In the genomic region with DNA sequence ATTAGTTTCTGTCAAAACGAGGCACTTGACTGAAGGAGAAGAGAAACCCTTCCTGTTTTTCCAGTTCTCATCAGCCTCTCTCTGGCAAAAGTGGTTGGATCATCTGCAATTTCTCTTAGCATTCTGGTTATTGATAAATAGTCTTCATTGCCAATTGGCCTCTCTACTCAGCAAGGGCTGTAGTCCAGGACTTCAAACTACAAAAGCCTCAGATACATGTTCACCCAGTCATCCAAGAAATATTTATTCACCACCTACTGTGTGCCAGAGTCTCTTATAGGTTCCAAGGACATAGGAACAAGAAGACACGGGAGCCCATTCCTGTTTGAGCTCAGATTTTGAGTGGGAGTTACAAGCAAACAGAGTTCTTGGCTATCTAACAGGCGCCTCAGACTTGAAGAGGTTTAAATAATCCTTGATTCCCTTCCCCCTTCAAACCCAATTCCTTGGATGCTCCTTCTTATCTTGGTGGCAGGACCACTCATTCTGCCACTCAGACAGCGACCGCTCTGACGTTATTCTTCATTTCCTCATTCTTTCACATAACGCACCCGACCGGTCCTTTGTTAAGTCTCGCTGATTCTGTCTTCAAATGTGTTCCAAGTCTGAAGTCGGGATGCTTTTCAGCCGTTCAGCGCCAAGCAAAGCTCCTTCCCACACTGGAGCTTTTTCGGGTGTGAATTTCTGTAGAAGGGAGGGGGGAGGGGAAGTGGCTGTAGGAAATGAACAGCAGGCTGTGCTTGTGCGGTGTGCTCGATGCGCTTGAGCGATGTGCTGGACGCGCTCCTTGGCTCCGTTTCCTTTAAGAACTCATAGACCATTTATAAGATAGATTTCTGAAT, we compare ENCODE assay signal across 8 mouse cellular contexts. TPM values are rescaled to one million over a fixed set of nuclear protein-coding genes. Genes with fewer than 3 reads are reported as not detected.
A peak's percentile ranks its signal among the peaks of the same experiment; 100 is the strongest.
DNase-seq lines count a peak whose midpoint lies in the region; ATAC-seq and TF ChIP-seq lines count a peak whose summit lies in the region.
"Had no signal": no experiment of that assay in that cellular context is flagged by ENCODE, and none has a peak within 500 bp of the region (broad histone marks: within the 10 kb centered on the region; RNA-seq: fewer than 3 reads in every experiment).

No protein-coding gene starts in this region.

- H3K4me3 ChIP-seq in testis, adult 2 months (ENCODE audit: control insufficient read depth, low read depth, low read length): peak overlapping the region; percentile 21
- H3K4me3 ChIP-seq in hindbrain, embryonic 14.5 days (replicated peaks; ENCODE audit: low read length): peak overlapping the region; percentile 20
- H3K4me3 ChIP-seq in left cerebral cortex, adult 2 months: peak overlapping the region; percentile 29

- no peaks in the 10 kb centered on the region for H3K9me3 ChIP-seq in hindbrain, embryonic 14.5 days (ENCODE audit: control insufficient read depth, low read length)

- peaks cover 2% of the 10 kb centered on the region; the same call in 1 of the 2 replicates for H3K4me1 ChIP-seq in testis, adult 2 months (ENCODE audit: control insufficient read depth, insufficient read depth, low read length)
- H3K4me1 ChIP-seq in hindbrain, embryonic 14.5 days (replicated peaks; ENCODE audit: control insufficient read depth, insufficient read depth, low read length): no peaks in the 10 kb centered on the region

- H3K9ac ChIP-seq in hindbrain, embryonic 14.5 days: peak overlapping the region; percentile 6; the same call in 1 of the 2 replicates
- H3K9ac ChIP-seq: liver, embryonic 14.5 days had no signal

- TF ChIP-seq CTCF in testis, adult 2 months (IDR thresholded peaks at IDR 0.05; ENCODE audit: control insufficient read depth, insufficient read depth, insufficient replicate concordance, low read depth, low read length): no peak
- TF ChIP-seq CTCF in left cerebral cortex, adult 2 months (IDR thresholded peaks at IDR 0.05): no peak

- DNase-seq in testis, postnatal 10 days (ENCODE audit: low spot score): no peak
- peak; percentile 35 to 65 for DNase-seq in frontal cortex, adult 2 months (ENCODE audit: extremely low spot score in 1 of 2, low spot score in 1 of 2)
- peak; percentile 57 for DNase-seq in hindbrain, embryonic 14.5 days (ENCODE audit: low spot score)
- peak; percentile 28 to 40 for DNase-seq in left cerebral cortex, adult 2 months (ENCODE audit: extremely low spot score in 1 of 2, low spot score in 2 of 2)
- DNase-seq in retina, embryonic 14.5 days (ENCODE audit: low spot score): peak; percentile 32

- intact Hi-C loops in left cerebral cortex, adult 2 months (cut with DNase I): no loop called here

- H3K36me3 ChIP-seq in testis, adult 2 months (ENCODE audit: control insufficient read depth, insufficient read depth, low read length): no peaks in the 10 kb centered on the region
- no peaks in the 10 kb centered on the region for H3K36me3 ChIP-seq in hindbrain, embryonic 14.5 days (replicated peaks; ENCODE audit: control insufficient read depth, insufficient read depth)

- 45% methylated on average over 21 of the region's 21 CpGs for WGBS in hindbrain, embryonic 14.5 days

- no peak for TF ChIP-seq POLR2A in testis, adult 2 months (IDR thresholded peaks at IDR 0.05; ENCODE audit: control insufficient read depth, low read depth, low read length)

- H3K27me3 ChIP-seq in testis, adult 2 months (ENCODE audit: control insufficient read depth, insufficient read depth, low read length): no peaks in the 10 kb centered on the region
- no peaks in the 10 kb centered on the region for H3K27me3 ChIP-seq in hindbrain, embryonic 14.5 days (ENCODE audit: control insufficient read depth, insufficient read depth, low read length)

- H3K27ac ChIP-seq in testis, adult 2 months (ENCODE audit: control insufficient read depth, insufficient read depth, low read depth, low read length): no peak overlapping the region
- H3K27ac ChIP-seq in hindbrain, embryonic 14.5 days: no peak overlapping the region
- peak overlapping the region; percentile 75 for H3K27ac ChIP-seq in left cerebral cortex, adult 2 months
- H3K27ac ChIP-seq: liver, embryonic 14.5 days had no signal

- peak overlapping the region; percentile 41 for H3K4me2 ChIP-seq in hindbrain, embryonic 14.5 days (replicated peaks)

- no peak for ATAC-seq in hindbrain, embryonic 14.5 days (ENCODE audit: low FRiP score)
- ATAC-seq in erythroblast, adult 5-6 weeks (replicated peaks; ENCODE audit: low FRiP score, poor library complexity, severe bottlenecking): no peak

RNA-seq across cellular contexts. Expression of gene Tsga13, which starts 5.7 kb away (rescaled TPM):
- 15.3 and 20.9 TPM in 2 replicates for polyA plus RNA-seq in testis, adult 2 months (2012; rRNA removed)
- 0.27 and 0.32 TPM in 2 replicates for polyA plus RNA-seq in frontal cortex, adult 2 months (2012; rRNA removed)
- polyA plus RNA-seq in hindbrain, embryonic 14.5 days (2014; fragmentation: Nextera tagmentation; extraction: Ambion mirVana): 0.46 and 0.61 TPM in 2 replicates
- total RNA-seq in left cerebral cortex, adult 2 months (2021): not detected
- total RNA-seq in erythroblast, adult 5-6 weeks (2015; ENCODE audit: low replicate concordance): not detected in 2 replicates
- not detected in 2 replicates for total RNA-seq in erythroblast, adult 5-6 weeks (2017; ENCODE audit: low replicate concordance)

RNA-seq across cellular contexts. Expression of gene Copg2, which starts 24.5 kb away (rescaled TPM):
- polyA plus RNA-seq in testis, adult 2 months (2012; rRNA removed): 21.6 and 24.8 TPM in 2 replicates
- 35.8 and 64.0 TPM in 2 replicates for polyA plus RNA-seq in frontal cortex, adult 2 months (2012; rRNA removed)
- polyA plus RNA-seq in hindbrain, embryonic 14.5 days (2014; fragmentation: Nextera tagmentation; extraction: Ambion mirVana): 32.6 and 37.9 TPM in 2 replicates
- 10 to 100 TPM; 75.2 to 81.9 TPM for total RNA-seq in left cerebral cortex, adult 2 months (2021)
- 5.0 and 7.9 TPM in 2 replicates for total RNA-seq in erythroblast, adult 5-6 weeks (2015; ENCODE audit: low replicate concordance)
- 9.5 and 10.6 TPM in 2 replicates for total RNA-seq in erythroblast, adult 5-6 weeks (2017; ENCODE audit: low replicate concordance)

RNA-seq across cellular contexts. Expression of gene Klf14, which starts 37.8 kb away (rescaled TPM):
- polyA plus RNA-seq in testis, adult 2 months (2012; rRNA removed): 0.05 TPM in 1 of 2 replicates, not detected in the other
- 0.21 and 0.24 TPM in 2 replicates for polyA plus RNA-seq in frontal cortex, adult 2 months (2012; rRNA removed)
- 0.20 and 0.53 TPM in 2 replicates for polyA plus RNA-seq in hindbrain, embryonic 14.5 days (2014; fragmentation: Nextera tagmentation; extraction: Ambion mirVana)
- total RNA-seq in left cerebral cortex, adult 2 months (2021): under 1 TPM; 0.54 to 0.68 TPM
- total RNA-seq in erythroblast, adult 5-6 weeks (2015; ENCODE audit: low replicate concordance): not detected in 2 replicates
- not detected in 2 replicates for total RNA-seq in erythroblast, adult 5-6 weeks (2017; ENCODE audit: low replicate concordance)

Comparison
In these comparisons a context has a peak if more than half of its experiments do, and no peak if none do; other contexts are left out.
1. RNA of gene Tsga13, which starts 5.7 kb away (polyA plus RNA-seq): 15.3 to 20.9 TPM in testis, adult 2 months; 0.46 to 0.61 TPM in hindbrain, embryonic 14.5 days and 0.27 to 0.32 TPM in frontal cortex, adult 2 months; every median in the first group is over 10 times any median in the second.
2. Peak in every context shown above with its lines, with median percentiles within 50 percentile points of each other: H3K4me3 ChIP-seq.